Mouse (Mus musculus) c-Kit-positive CD71-positive TER-119-positive erythroid progenitor cells, embryonic 14.5 days (primary cell): ENCODE measurements at regions not wholly inside any gene's neighbourhood (a gene's known extent, or its start where the extent isn't known, plus 50 kb on each side); places are given as distances from the start of the nearest gene placed in this dataset.

Experiments
- DNase-seq: peaks from one replicate; pipeline ENCODE4 v3.0.0-alpha.2; 2013; ENCODE audit warnings: low spot score

DNA sequence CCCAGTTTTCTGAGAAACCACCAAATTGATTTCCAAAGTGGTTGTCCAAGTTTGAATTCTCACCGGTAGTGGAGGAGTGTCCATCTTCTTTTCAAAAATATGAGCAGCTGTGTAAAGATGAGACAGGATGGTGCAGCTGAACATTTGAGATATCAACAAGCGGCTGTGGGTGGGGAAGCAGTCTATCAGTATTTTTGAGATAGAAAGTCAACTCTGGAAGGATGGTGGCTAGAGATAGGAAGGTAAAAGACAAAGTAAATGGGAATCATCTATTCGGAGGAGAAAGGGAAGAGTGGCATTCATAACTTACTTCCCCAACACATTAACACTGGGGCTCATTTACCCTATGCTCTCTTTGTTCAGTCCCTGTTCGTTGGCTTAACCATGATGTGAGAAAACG is 146.9 kb upstream of the Gmnc start:
- no peak for DNase-seq

DNA sequence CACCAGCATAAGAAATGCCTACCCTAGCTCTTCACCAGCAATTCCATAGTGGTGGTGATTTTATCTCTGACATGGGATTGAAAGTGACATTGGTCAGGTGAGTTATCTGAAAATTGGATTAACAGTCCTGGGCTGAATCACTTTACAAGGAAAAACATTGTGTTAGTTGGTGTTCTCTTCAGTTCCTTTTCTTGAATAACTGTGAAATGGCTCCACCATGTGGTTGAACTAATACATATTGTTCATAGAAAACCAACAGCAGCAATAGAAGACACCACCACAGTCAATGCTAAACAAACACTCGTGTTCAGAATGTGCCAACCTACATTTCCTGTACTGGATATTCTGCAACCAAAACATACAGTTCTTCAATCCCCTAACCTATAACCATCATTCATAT is 147.5 kb upstream of the Gmnc start:
- peak; percentile 15 for DNase-seq

DNA sequence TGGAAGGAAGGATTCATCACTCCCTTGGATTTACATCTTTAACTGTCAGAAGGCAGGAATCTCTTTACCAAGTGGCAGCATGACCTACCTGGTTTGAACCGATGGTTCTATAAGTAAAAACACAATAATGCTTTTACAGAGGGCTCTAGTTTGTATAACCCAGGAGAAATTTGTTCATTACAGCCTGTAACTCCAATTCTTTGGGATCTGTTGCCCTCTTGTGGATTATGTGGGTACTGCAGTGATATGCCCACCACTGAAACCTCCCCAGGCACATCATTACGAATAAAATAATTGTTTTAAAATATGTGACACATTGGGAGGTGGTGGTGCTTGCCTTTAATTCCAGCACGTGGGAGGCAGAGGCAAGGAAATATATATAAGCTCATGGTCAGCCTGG is 148.6 kb upstream of the Gmnc start:
- peak; percentile 32 for DNase-seq

DNA sequence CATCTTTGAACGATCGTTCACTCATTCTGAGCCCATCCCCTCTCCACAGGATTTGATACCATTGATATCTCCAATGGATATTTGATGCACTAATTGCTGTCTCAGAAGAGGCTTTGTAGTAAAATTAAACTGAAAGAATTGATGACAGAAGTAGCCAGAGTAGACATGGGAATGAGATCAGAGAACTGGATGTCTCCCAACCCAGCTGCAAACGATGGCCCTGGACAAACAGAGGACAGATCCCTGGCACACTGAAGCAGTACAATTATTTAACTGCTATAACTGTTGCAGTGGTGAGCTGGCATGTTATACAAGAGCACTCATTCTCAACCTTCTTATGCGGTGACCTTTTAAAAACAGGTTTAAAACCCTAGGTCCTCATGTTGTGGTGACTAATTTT is 151.5 kb upstream of the Ostn start:
- DNase-seq = no peak

DNA sequence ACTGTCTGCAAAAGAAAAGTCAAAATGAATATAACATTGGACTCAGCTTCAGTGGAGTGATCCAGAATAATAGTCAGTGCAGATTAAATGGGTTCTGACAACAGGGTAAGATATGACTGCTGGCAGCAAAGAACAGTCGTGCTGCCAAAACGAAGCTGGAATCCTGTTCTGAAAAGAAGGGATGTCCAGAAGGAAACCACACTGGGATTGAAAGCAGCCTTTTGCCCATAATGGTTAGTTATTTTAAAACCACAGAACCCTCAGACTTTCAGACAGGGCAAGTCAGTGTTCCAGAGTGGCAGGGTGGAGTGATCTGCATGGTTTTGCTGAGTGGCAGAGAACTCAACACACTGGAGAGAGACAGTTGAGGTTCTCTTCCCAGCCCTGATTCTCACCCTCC is 111.6 kb upstream of the Ostn start:
- DNase-seq = no peak
